Mouse (Mus musculus): ENCODE measurements around the gene Gimap7.

- TF ChIP-seq CTCF (IDR thresholded peaks at IDR 0.05; ENCODE audit: low read depth) (no peak), EP300 (IDR thresholded peaks at IDR 0.05; ENCODE audit: low read depth) (no peak)
These were observed 15.2 kb downstream of the Gimap7 start for GRCm38 (mm10) chr6:48733660-48734059.
